Comparison of ENCODE assay signal across 8 mouse cellular contexts in the genomic region with DNA sequence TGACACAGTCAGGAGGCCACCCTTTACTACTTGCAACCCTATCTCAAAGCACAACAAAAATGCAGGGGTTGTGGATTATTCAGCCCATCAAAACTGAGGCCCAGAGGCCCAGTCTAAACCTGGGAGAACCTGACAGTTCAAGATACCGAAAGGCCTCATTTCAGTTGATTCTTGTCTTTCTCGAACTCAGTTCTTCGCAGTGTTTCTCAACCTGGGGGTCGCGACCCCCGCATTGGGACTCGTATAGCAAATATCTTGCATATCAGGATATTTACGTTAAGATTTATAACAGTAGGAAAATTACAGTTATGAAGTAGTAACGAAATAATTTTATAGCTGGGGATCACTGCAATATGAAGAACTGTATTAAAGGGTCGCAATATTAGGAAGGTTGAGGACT. TPM values are rescaled to one million over a fixed set of nuclear protein-coding genes. Genes with fewer than 3 reads are reported as not detected.
DNase-seq lines count a peak whose midpoint lies in the region; ATAC-seq and TF ChIP-seq lines count a peak whose summit lies in the region.

No protein-coding gene starts in this region.

- H3K9ac ChIP-seq in lung, embryonic 14.5 days: peak overlapping the region; percentile 13; the same call in 1 of the 2 replicates
- H3K9ac ChIP-seq in hindbrain, postnatal 0 days (replicated peaks; ENCODE audit: low read length): no peak overlapping the region
- H3K9ac ChIP-seq in neural tube, embryonic 11.5 days (ENCODE audit: low read length): no peak overlapping the region

- no peaks in the 10 kb centered on the region for H3K27me3 ChIP-seq in lung, embryonic 14.5 days (ENCODE audit: insufficient read depth, low read length)
- no peaks in the 10 kb centered on the region for H3K27me3 ChIP-seq in hindbrain, postnatal 0 days (ENCODE audit: insufficient read depth, low read length)
- no peaks in the 10 kb centered on the region for H3K27me3 ChIP-seq in neural tube, embryonic 11.5 days (ENCODE audit: control insufficient read depth, insufficient read depth, low read length)

- no peak overlapping the region for H3K27ac ChIP-seq in lung, embryonic 14.5 days (ENCODE audit: low read depth)
- no peak overlapping the region for H3K27ac ChIP-seq in hindbrain, postnatal 0 days
- H3K27ac ChIP-seq in neural tube, embryonic 11.5 days (ENCODE audit: low read depth, low read length): no peak overlapping the region

- TF ChIP-seq CTCF in lung, embryonic 14.5 days (IDR thresholded peaks at IDR 0.05; ENCODE audit: low read depth): no peak
- TF ChIP-seq CTCF in hindbrain, postnatal 0 days (IDR thresholded peaks at IDR 0.05; ENCODE audit: low read depth): no peak

- H3K4me3 ChIP-seq in lung, embryonic 14.5 days (ENCODE audit: low read depth, low read length): peak overlapping the region; percentile 36
- H3K4me3 ChIP-seq in hindbrain, postnatal 0 days (ENCODE audit: low read length): peak overlapping the region; percentile 37
- H3K4me3 ChIP-seq in neural tube, embryonic 11.5 days (ENCODE audit: low read depth, low read length): peak overlapping the region; percentile 39

- no peak for ATAC-seq in lung, embryonic 14.5 days (ENCODE audit: insufficient read depth)
- no peak for ATAC-seq in hindbrain, postnatal 0 days
- no peak for ATAC-seq in neural tube, embryonic 11.5 days (ENCODE audit: insufficient read depth, low FRiP score, low TSS enrichment)
- no peak for ATAC-seq in erythroid progenitor cell, adult 5-6 weeks (replicated peaks; ENCODE audit: low FRiP score, poor library complexity, severe bottlenecking)

- H3K4me2 ChIP-seq in lung, embryonic 14.5 days: peak overlapping the region; percentile 53
- peak overlapping the region; percentile 62 for H3K4me2 ChIP-seq in hindbrain, postnatal 0 days (ENCODE audit: low read depth, low read length)
- peak overlapping the region; percentile 32 for H3K4me2 ChIP-seq in neural tube, embryonic 11.5 days (ENCODE audit: low read depth)

- H3K4me1 ChIP-seq in lung, embryonic 14.5 days (ENCODE audit: insufficient read depth): 0 out of 2 replicates have a peak, but pooled peaks cover 10% of the 10 kb centered on the region
- no peaks in the 10 kb centered on the region for H3K4me1 ChIP-seq in hindbrain, postnatal 0 days (ENCODE audit: insufficient read depth, low read length)
- H3K4me1 ChIP-seq in neural tube, embryonic 11.5 days (ENCODE audit: control insufficient read depth, insufficient read depth, low read length): peaks cover 3% of the 10 kb centered on the region

- no peaks in the 10 kb centered on the region for H3K36me3 ChIP-seq in lung, embryonic 14.5 days (ENCODE audit: insufficient read depth)
- H3K36me3 ChIP-seq in hindbrain, postnatal 0 days (ENCODE audit: insufficient read depth, low read length): no peaks in the 10 kb centered on the region
- no peaks in the 10 kb centered on the region for H3K36me3 ChIP-seq in neural tube, embryonic 11.5 days (ENCODE audit: control insufficient read depth, insufficient read depth, low read length)

- no peaks in the 10 kb centered on the region for H3K9me3 ChIP-seq in lung, embryonic 14.5 days (ENCODE audit: low read depth, low read length)
- no peaks in the 10 kb centered on the region for H3K9me3 ChIP-seq in hindbrain, postnatal 0 days (ENCODE audit: low read length)
- H3K9me3 ChIP-seq in neural tube, embryonic 11.5 days (ENCODE audit: control insufficient read depth, low read length): no peaks in the 10 kb centered on the region

- peak; percentile 74 for DNase-seq in lung, embryonic 14.5 days
- no peak for DNase-seq in lung, postnatal 4 days
- DNase-seq in embryo, embryonic 10.5 days (ENCODE audit: low spot score): peak; percentile 81
- peak; percentile 28 for DNase-seq in hindbrain, postnatal 0 days (ENCODE audit: low spot score)
- peak; percentile 57 for DNase-seq in neural tube, embryonic 11.5 days (ENCODE audit: low spot score)
- DNase-seq in gastrocnemius, postnatal 4 days (ENCODE audit: low spot score in 2 of 2): no peak
- no peak for DNase-seq in left cerebral cortex, adult 9 months (ENCODE audit: low spot score in 2 of 2)

- WGBS in lung, embryonic 14.5 days: 1% methylated on average over 10 of the region's 10 CpGs
- WGBS in hindbrain, postnatal 0 days: 4% methylated on average over 10 of the region's 10 CpGs
- WGBS in neural tube, embryonic 11.5 days: 1% methylated on average over 10 of the region's 10 CpGs

RNA-seq across cellular contexts. Expression of a gene that starts 4.9 kb away (rescaled TPM):
- 7.1 and 7.6 TPM in 2 replicates for polyA plus RNA-seq in lung, embryonic 14.5 days (2014; fragmentation: Nextera tagmentation; extraction: Ambion mirVana)
- total RNA-seq in hindbrain, postnatal 0 days (2014; rRNA removed): 2,417 and 3,828 TPM in 2 replicates
- polyA plus RNA-seq in hindbrain, postnatal 0 days (2015; fragmentation: Nextera tagmentation; extraction: Ambion mirVana): 4.2 and 5.5 TPM in 2 replicates
- polyA plus RNA-seq in neural tube, embryonic 11.5 days (2014; fragmentation: Nextera tagmentation; extraction: Ambion mirVana): 3.4 and 6.8 TPM in 2 replicates
- total RNA-seq in erythroid progenitor cell, adult 5-6 weeks (2015; ENCODE audit: low replicate concordance): 323 and 492 TPM in 2 replicates
- 3,110 and 3,215 TPM in 2 replicates for total RNA-seq in erythroid progenitor cell, adult 5-6 weeks (2017; ENCODE audit: low replicate concordance)
- total RNA-seq in gastrocnemius, postnatal 4 days (2021): 100 to 1,000 TPM; 761 to 939 TPM

RNA-seq across cellular contexts. Expression of a gene that starts 7.8 kb away (rescaled TPM):
- polyA plus RNA-seq in lung, embryonic 14.5 days (2014; fragmentation: Nextera tagmentation; extraction: Ambion mirVana): 13.0 and 14.6 TPM in 2 replicates
- 415 and 567 TPM in 2 replicates for total RNA-seq in hindbrain, postnatal 0 days (2014; rRNA removed)
- 3.3 and 7.9 TPM in 2 replicates for polyA plus RNA-seq in hindbrain, postnatal 0 days (2015; fragmentation: Nextera tagmentation; extraction: Ambion mirVana)
- polyA plus RNA-seq in neural tube, embryonic 11.5 days (2014; fragmentation: Nextera tagmentation; extraction: Ambion mirVana): 1.6 and 2.1 TPM in 2 replicates
- total RNA-seq in erythroid progenitor cell, adult 5-6 weeks (2015; ENCODE audit: low replicate concordance): 180 and 320 TPM in 2 replicates
- total RNA-seq in erythroid progenitor cell, adult 5-6 weeks (2017; ENCODE audit: low replicate concordance): 7,936 and 7,993 TPM in 2 replicates
- 100 to 1,000 TPM; 329 to 395 TPM for total RNA-seq in gastrocnemius, postnatal 4 days (2021)

RNA-seq across cellular contexts. Expression of a gene that starts 9.3 kb away (rescaled TPM):
- 6.6 and 7.5 TPM in 2 replicates for polyA plus RNA-seq in lung, embryonic 14.5 days (2014; fragmentation: Nextera tagmentation; extraction: Ambion mirVana)
- total RNA-seq in hindbrain, postnatal 0 days (2014; rRNA removed): 544 and 673 TPM in 2 replicates
- 1.4 and 2.2 TPM in 2 replicates for polyA plus RNA-seq in hindbrain, postnatal 0 days (2015; fragmentation: Nextera tagmentation; extraction: Ambion mirVana)
- polyA plus RNA-seq in neural tube, embryonic 11.5 days (2014; fragmentation: Nextera tagmentation; extraction: Ambion mirVana): 3.3 and 4.3 TPM in 2 replicates
- 573 TPM in 2 replicates for total RNA-seq in erythroid progenitor cell, adult 5-6 weeks (2015; ENCODE audit: low replicate concordance)
- total RNA-seq in erythroid progenitor cell, adult 5-6 weeks (2017; ENCODE audit: low replicate concordance): 250 and 889 TPM in 2 replicates
- total RNA-seq in gastrocnemius, postnatal 4 days (2021): 100 to 1,000 TPM; 100 to 143 TPM

RNA-seq across cellular contexts. Expression of a gene that starts 17.3 kb away (rescaled TPM):
- polyA plus RNA-seq in lung, embryonic 14.5 days (2014; fragmentation: Nextera tagmentation; extraction: Ambion mirVana): 1.0 and 1.8 TPM in 2 replicates
- 65.9 and 103 TPM in 2 replicates for total RNA-seq in hindbrain, postnatal 0 days (2014; rRNA removed)
- polyA plus RNA-seq in hindbrain, postnatal 0 days (2015; fragmentation: Nextera tagmentation; extraction: Ambion mirVana): 0.13 and 0.35 TPM in 2 replicates
- 0.82 and 1.3 TPM in 2 replicates for polyA plus RNA-seq in neural tube, embryonic 11.5 days (2014; fragmentation: Nextera tagmentation; extraction: Ambion mirVana)
- total RNA-seq in erythroid progenitor cell, adult 5-6 weeks (2015; ENCODE audit: low replicate concordance): 90.1 and 113 TPM in 2 replicates
- 325 and 367 TPM in 2 replicates for total RNA-seq in erythroid progenitor cell, adult 5-6 weeks (2017; ENCODE audit: low replicate concordance)
- total RNA-seq in gastrocnemius, postnatal 4 days (2021): 10 to 100 TPM; 18.5 to 24.9 TPM

RNA-seq across cellular contexts. Expression of a gene that starts 18.0 kb away (rescaled TPM):
- 2.0 and 2.6 TPM in 2 replicates for polyA plus RNA-seq in lung, embryonic 14.5 days (2014; fragmentation: Nextera tagmentation; extraction: Ambion mirVana)
- 466 and 603 TPM in 2 replicates for total RNA-seq in hindbrain, postnatal 0 days (2014; rRNA removed)
- 0.16 and 0.54 TPM in 2 replicates for polyA plus RNA-seq in hindbrain, postnatal 0 days (2015; fragmentation: Nextera tagmentation; extraction: Ambion mirVana)
- 0.51 and 1.4 TPM in 2 replicates for polyA plus RNA-seq in neural tube, embryonic 11.5 days (2014; fragmentation: Nextera tagmentation; extraction: Ambion mirVana)
- 145 and 158 TPM in 2 replicates for total RNA-seq in erythroid progenitor cell, adult 5-6 weeks (2015; ENCODE audit: low replicate concordance)
- total RNA-seq in erythroid progenitor cell, adult 5-6 weeks (2017; ENCODE audit: low replicate concordance): 262 and 310 TPM in 2 replicates
- 100 to 1,000 TPM in 1 of 2 experiments, 10 to 100 TPM in 1; 92.1 to 134 TPM for total RNA-seq in gastrocnemius, postnatal 4 days (2021)

Comparison
In these comparisons a context has a peak if more than half of its experiments do, and no peak if none do; other contexts are left out.
1. DNase-seq: peak in lung, embryonic 14.5 days (single experiment), embryo, embryonic 10.5 days (single experiment), hindbrain, postnatal 0 days (single experiment) and neural tube, embryonic 11.5 days (single experiment); none in lung, postnatal 4 days (0 of 2), gastrocnemius, postnatal 4 days (0 of 2) and left cerebral cortex, adult 9 months (0 of 2).
2. Peak in every context shown above with its lines, with median percentiles within 50 percentile points of each other: H3K4me2 ChIP-seq and H3K4me3 ChIP-seq.